Mouse (Mus musculus): ENCODE data around the gene Ldlr. TPM values are rescaled to one million over a fixed set of nuclear protein-coding genes. Genes with fewer than 3 reads are reported as not detected.
A peak's percentile ranks its signal among the peaks of the same experiment; 100 is the strongest.
"Not testable (repeated sequence)": the region's sequence is repeated elsewhere in the genome, so short reads cannot be mapped to it uniquely, and the experiment has no call there.

The Ldlr gene
- total RNA-seq, 2 experiments from 2014 or later, result 119 to 184 TPM

DNA sequence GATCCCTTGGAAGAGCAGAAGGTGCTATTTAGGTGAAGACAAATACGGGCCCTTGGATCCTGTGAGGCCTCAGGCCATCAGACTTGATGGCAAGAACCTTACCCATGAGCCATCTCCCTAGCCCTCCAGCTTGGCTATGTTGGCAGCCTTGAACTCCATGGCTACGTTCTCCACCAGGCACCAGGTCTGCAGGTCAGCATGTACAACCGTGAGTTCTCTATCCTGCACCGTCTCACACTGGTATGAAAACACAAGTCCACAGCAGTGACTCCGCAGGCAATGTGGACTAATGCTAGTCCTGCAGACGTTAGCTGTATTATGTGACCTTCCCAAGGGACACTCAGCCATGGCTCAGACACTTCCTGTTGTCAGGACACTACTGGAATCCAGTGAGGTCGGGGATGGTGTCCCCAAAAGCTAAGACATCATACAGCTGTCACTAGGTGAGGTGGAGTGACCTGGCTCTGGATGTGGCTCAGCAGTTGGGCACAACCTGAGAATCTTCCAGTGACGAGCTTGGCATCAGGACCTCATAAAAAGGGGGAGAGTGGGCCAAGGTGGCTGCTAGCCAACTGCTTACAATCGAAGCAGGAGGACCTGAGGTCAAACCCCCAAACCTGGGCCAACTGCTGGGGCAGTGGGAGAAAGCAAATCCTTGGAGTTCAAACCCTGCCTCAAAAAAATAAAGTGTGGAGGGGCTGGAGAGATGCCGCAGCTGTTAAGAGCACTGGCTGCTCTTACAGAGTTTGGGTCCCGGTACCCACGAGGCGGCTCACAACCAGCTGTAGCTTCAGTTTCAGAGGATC is 31.4 kb downstream of the Ldlr start:
- DNase-seq, result peak in 1 of 2 experiments; percentile 15

GRCm38 (mm10) chr9:21758576-21759529 is 35.6 kb downstream of the Ldlr start:
- no peak for DNase-seq

- DNase-seq, result no peak
These were observed 36.4 kb downstream of the Ldlr start for GRCm38 (mm10) chr9:21759718-21760117.

- DNase-seq, result peak; percentile 93 to 95
These were observed 37.1 kb downstream of the Ldlr start, which contains the start of gene Spc24 for GRCm38 (mm10) chr9:21760155-21761088. Spc24 (minus strand) TSS chr9:21760303.

- peak in 1 of 2 experiments; percentile 42 for DNase-seq
These were observed 38.9 kb downstream of the Ldlr start for GRCm38 (mm10) chr9:21762135-21762534.

DNA sequence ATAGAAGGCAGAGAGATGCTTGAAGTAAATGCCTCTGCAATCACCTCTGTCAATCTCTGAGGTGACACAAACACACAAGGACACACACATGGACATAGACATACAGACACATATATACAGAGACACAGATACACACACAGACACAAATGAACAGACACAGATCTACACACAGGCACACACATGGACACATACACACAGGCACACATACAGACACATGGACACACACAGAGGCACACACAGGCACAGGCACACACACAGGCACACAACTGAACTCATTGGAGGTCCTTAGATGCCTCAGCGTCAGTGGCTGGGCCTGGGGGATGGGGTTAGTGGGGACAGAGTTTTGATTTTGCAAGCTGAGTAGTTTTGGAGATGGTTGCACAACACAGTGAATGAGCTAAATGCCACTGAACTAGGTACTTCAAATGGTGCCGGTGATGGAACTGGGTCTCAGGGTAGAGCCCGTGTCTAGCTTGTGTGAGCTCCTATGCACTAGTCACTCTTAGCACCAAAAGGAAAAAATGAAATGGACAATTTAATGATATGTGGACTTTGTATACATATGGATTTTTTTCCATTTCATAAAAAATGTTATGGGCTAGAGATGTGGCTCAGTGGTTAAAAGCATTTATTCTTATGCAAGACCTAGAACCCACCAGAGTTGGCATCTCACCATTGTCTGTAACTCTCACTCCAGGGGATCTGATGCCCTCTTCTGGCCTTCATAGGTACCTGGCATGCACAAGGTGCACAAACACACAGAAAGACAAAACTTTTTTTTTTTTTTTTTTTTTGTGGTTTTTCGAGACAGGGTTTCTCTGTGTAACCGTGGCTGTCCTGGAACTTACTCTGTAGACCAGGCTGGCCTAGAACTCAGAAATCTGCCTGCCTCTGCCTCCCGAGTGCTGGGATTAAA is 41.1 kb downstream of the Ldlr start:
- peak in 1 of 2 experiments; percentile 27 for DNase-seq

DNA sequence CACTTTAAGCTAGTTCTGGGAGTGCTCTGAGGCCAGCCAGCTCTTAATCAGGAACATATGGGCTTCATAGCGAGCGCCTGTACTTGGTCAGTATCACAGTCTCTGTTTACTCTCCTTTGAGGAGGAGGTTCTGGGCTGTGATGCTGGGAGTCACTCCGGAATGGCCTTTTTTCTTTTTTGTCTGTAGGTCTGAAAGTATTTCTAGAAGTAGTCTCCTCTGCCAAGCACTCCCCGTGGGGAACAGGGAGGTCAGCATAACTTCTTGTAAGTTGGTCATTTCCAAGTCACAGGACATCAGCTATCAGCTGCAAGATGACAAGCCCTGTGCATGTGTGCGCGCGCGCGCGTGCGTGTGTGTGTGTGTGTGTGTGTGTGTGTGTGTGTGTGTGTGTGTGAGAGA is 44.6 kb downstream of the Ldlr start:
- no peak for DNase-seq

DNA sequence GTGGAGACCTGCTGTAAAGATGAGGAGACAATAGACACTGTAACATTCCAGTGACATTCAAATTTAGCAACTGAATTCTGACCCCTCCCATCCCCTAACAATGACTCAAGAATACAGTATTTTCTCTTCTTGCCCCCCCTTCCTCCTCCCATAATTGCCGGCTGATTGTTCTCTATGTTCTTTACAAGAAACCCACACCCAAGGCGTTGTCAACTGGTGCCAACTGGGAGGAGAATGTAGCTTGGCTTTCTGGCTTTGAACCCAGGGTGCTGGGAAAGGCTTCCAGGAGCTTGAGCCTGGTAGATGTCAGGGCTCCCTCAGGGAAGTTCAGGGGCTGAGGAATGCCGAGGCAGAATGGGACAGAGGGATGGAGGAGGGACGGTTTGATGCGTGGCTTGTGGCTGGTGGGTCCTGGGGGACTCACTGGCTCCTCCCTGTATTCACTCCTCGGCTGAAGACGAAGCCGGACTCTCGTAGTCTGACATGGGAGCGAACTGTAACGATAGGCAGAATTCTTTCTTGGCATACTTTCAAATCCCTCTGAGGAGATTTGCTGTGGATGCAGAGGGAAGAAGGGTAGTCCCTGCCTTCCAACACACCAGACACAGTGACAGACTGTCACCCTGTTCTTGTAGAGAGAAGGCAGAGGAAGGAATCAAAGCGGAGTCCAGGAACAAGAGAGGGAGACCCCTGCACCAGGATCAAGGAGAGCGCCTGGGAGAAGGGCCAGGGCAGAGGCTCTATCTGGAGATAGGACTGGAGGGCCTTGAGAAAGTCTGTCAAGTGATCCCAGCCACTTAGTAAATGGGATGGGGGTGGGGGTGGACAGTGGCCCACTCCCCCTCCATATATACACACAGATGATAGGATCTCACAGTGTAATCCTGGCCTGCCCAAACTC is 45.5 kb downstream of the Ldlr start:
- no peak for DNase-seq

- DNase-seq, result peak in 1 of 2 experiments; percentile 33
These were observed 46.4 kb downstream of the Ldlr start for GRCm38 (mm10) chr9:21769558-21770183.

DNA sequence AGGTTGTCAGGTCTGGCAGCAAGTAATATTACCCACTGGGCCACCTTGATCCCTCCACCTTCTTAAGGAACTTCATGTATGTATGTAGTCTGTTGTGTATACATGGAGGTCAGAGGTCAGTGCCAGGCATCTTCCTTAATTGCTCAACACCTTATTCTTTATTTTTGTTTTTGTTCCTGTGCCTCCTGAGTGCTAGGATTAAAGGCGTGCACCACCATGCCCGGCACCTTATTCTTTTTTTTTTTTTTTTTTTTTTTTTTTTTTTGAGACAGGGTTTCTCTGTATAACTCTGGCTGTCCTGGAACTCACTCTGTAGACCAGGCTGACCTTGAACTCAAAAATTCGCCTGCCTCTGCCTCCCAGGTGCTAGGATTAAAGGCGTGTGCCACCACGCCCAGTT is 50.1 kb downstream of the Ldlr start:
- not testable (repeated sequence) for DNase-seq

DNA sequence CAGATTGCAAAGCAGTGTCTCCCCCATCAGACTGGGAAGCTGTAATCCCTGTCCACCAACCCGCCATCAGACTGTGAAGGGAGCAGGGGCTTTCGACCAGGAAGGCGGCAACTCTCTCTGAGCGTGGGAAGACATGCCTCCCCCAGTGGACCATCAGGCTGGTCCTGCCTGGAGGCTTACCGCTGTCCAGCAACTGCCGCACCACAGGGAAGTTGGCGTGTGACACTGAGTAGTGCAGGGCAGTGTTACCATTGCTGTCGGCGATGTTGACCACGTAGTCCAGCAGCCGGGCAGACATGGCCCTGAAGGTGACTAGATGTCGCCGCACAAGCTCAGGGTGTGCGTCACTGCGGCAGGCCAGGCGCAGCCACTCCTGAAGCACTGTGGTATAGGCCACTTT is 51.1 kb downstream of the Ldlr start:
- DNase-seq, result no peak

DNA sequence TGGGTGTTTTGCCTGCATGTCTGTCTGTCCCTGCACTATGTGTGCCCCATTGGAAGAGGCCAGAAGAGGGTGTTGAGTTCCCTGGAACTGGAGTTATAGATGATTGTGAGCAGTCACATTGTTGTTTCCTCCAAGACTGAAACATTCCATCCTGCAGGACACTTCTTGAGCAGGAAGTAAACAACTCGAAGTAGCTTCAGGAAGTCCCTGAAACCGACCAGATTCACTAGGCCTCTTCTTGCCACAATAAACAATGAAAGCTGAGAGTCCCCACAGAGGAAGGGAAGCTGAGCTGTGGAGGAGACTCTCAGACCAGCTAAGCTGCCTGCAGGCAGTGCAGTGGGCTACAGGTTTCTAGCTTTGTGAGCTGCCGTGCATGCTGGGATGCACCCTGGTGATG is 54.4 kb downstream of the Ldlr start:
- no peak for DNase-seq

DNA sequence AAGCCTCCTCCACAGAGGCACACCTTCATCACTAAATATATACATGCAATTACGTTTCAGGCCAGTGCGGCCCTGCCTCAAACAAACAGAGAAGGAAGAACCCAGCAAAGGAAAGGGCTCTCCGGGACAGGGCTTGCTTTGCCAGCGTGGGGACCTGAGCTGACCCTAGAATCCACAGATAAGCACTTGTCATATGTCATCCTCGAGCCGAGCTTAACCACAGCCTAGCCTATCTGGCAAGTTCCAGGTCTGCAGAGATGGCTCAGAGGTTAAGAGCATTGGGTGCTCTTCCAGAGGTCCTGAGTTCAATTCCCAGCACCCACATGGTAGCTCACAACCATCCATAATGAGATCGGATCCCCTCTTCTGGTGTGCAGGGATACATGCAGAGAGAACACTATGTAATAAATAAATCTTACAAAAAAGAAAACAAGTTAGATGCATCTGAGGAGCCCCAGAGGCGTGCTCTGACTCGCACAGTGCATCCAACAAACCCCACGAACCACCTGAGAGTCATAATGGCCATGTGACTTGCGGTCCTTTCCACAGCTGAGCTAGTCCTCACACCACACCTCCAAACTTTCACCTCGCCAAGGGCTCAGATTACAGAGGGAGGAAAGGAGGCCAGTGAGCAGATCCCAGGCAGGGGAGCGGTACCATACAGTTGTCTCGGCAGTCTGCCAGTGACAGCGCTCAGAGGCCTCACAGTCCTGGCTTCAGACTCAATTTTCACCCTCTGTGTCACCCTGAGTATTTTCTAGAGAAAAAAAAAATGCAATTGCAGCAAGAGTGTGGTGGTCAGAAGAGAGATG is 58.6 kb downstream of the Ldlr start:
- no peak for DNase-seq

GRCm38 (mm10) chr9:21784517-21785307 is 61.4 kb downstream of the Ldlr start:
- no peak for DNase-seq

DNA sequence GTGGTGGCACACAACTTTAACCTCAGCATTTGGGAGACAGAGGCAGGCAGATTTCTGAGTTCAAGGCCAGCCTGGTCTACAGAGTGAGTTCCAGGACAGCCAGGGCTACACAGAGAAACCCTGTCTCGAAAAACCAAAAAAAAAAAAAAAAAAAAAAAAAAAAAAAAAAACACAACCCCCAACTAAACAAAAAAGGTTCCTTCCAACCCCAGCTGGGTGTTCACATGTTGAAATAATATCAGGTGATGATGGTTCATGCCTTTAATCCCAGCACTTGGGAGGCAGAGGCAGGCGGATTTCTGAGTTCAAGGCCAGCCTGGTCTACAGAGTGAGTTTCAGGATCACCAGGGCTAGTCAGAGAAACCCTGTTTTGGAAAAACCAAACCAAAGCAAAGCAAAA is 63.0 kb downstream of the Ldlr start:
- DNase-seq, result not testable (repeated sequence)

- DNase-seq, result peak; percentile 73 to 84
These were observed 63.6 kb downstream of the Ldlr start for GRCm38 (mm10) chr9:21786906-21787305.

DNA sequence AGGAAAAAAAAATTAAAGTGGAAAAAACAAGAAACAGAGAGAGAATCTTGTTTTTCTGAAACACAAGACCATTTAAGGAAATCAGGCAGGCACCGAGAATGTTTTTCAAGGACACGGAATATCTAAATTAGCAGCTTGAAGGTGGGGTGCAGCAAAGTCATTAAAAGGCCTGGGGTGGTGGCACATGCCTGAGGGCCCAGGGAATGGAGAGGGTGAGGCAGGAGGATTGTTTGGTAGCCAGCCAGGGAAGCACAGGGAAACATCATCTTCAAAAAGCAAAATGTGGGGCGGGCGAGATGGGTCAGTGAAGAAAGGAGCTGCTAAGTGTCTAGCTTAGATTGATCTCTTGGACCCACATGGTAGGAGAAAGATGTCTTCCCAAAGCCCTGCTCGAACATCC is 64.4 kb downstream of the Ldlr start:
- DNase-seq, result no peak
